Mouse (Mus musculus) large intestine, adult 2 months (tissue): ENCODE measurements around the gene Hs3st6. TPM values are rescaled to one million over a fixed set of nuclear protein-coding genes. Genes with fewer than 3 reads are reported as not detected.
"Not testable (repeated sequence)": the region's sequence is repeated elsewhere in the genome, so short reads cannot be mapped to it uniquely, and the experiment has no call there.

Experiments
- DNase-seq: peaks from one replicate; pipeline ENCODE4 v3.0.0-alpha.2; 2012; ENCODE audit warnings: low read depth, low spot score
- WGBS: fragments of 180-500 bp; shearing (Covaris S2); methylation state at CpG from one replicate; pipeline ENCODE4 v1.1.7; 2018; 5-methylcytosine and 5-hydroxymethylcytosine counted together
- polyA plus RNA-seq: library from polyadenylated mRNA; depleted of rRNA; stranded (reverse); fragments of >200 nt; gene quantifications from 2 replicates; pipeline ENCODE4 v1.2.3, GENCODE M21; 2012; rRNA removed

Hs3st6 gene
- 0.98 and 1.7 TPM in 2 replicates for polyA plus RNA-seq

DNA sequence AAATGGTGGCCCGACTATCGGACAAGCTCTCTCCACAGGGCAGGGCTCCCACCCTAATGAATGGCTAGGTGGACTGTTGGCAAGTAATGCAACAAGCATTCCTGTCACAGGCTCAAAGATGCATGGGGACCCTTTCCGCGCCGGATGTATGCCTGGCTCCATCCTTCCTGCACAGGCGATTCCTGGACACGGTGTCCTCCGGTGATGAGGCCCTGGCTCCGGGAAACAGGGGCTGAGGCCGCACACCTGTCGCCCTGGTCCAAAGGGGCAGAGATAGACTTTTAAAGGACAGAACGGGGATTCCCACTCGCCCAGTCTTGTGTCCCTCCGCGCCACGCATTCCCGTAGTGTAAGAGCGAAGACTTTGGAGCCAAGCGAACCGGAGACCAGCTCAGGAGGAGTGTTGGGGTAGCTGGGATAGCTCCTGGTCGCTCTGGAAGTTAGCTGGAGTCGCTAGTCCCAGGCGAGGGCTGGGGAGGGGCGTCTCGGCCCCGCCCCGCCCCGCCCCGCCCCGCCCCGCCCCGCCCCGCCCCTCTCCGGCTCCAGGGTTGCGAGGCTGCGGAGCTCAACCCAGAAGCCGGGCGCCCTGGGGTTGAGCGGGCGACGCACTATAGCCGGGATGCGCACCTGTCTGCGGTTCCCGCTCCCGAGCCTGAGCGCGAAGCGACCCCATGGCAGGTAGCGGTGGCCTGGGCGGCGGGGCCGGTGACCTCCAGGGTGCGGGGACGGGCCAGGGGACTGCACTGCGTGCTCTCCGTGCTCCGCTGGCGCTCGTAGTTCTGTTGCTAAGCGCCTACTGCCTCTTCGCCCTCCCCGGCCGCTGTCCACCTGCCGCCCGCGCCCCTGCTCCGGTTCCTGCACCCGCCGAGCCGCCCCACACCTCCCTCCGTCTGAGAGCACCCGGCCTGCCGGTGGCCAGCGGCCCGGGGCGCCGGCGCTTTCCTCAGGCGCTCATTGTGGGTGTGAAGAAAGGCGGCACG lies at the start of gene Hs3st6:
Gene Hs3st6 (plus strand): TSS at position 574 of the 980 bp plus-strand sequence.
- 1% methylated on average over 80 of the region's 82 CpGs for WGBS
- DNase-seq = no peak

GRCm38 (mm10) chr17:24705821-24706220 lies 47.0 kb upstream of the Hs3st6 start:
- no peak for DNase-seq
- 95% methylated on average over 3 of the region's 3 CpGs for WGBS

GRCm38 (mm10) chr17:24706982-24707800 lies 45.6 kb upstream of the Hs3st6 start, which contains the start of gene Tbl3:
Gene Tbl3, minus strand, starts transcription at chr17:24707660.
- WGBS = under 1% methylated on average over 32 of the region's 32 CpGs
- no peak for DNase-seq

DNA sequence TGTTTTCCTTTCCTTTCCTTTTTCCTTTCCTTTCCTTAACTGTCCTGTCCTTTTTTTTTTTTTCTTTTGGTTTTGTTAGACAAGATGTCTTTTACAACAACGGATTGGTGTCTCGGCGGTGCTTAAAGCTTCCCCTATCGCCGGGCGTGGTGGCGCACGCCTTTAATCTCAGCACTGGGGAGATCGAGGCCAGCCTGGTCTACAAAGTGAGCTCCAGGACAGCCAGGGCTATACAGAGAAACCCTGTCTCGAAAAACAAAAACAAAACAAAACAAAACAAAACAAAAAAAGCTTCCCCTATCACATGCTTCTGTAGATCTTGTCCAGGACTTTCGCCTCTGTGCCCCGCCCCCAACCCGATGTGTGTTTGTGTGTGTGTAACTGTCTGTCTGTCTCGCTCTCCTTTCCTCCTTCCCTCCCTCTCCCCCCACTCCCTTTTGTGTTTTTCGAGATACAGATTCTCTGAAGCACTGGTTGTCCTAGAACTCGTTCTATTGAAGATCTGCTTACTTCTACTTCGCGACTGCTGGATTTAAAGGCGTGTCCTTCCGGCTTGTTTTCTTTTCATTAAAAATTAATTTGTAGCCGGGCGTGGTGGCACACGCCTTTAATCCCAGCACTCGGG lies 44.9 kb upstream of the Hs3st6 start:
- no peak for DNase-seq
- under 1% methylated on average over 24 of the region's 24 CpGs for WGBS

GRCm38 (mm10) chr17:24708646-24709045 lies 44.1 kb upstream of the Hs3st6 start:
- 18% methylated on average over 2 of the region's 2 CpGs for WGBS
- DNase-seq = no peak

DNA sequence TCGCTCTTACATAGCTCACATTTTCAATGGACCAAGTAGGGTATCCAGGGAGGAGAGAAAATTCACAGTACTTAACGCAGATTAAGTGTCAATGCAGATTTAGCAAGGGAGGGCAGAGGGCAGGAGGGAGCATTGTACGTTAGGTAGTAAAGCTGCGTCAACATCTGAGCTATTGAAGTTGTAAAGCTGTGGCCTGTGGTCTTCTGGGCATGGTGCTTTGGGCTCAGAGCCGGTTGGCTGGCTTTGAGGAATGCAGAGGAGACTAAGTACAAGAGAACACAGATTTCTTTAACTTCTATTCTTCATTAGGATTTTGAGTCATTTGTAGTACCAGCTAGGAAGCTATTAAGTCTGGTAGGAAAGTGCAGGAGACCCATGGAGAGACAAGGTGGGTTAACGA lies 37.2 kb upstream of the Hs3st6 start:
- 68% methylated on average over 6 of the region's 6 CpGs for WGBS
- DNase-seq = no peak

- DNase-seq = no peak
- 94% methylated on average over 15 of the region's 15 CpGs for WGBS
Measured at GRCm38 (mm10) chr17:24716166-24716682, 36.6 kb upstream of the Hs3st6 start.

DNA sequence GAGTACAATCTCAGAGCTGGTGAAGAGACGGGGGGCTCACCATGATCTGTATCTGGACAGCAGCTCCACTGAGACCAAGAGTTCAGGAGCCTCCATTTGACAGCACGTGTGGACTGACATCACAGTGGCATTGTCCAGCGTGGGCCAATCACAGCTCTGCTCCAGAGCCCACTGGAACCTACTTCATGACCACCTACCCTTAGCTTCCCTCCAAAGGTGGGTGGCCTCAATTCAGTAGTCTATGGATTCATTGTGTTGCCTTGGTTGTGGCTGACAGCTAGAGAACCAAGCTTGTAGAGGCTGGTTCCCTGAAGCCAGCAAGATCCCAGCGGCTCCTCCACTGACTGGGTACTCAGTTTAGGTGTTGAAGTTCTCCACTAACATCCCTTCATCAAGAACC lies 34.8 kb upstream of the Hs3st6 start, which contains the start of the genes Rnf151 and Rps2:
Gene Rnf151 (minus strand): TSS at position 121 of the 400 bp plus-strand sequence.
Gene Rps2 (plus strand): TSS at position 174 of the 400 bp plus-strand sequence.
- WGBS = 89% methylated on average over 4 of the region's 4 CpGs
- DNase-seq = no peak

GRCm38 (mm10) chr17:24718938-24719337 lies 33.9 kb upstream of the Hs3st6 start:
- WGBS = 40% methylated on average over 5 of the region's 5 CpGs
- not testable (repeated sequence) for DNase-seq

DNA sequence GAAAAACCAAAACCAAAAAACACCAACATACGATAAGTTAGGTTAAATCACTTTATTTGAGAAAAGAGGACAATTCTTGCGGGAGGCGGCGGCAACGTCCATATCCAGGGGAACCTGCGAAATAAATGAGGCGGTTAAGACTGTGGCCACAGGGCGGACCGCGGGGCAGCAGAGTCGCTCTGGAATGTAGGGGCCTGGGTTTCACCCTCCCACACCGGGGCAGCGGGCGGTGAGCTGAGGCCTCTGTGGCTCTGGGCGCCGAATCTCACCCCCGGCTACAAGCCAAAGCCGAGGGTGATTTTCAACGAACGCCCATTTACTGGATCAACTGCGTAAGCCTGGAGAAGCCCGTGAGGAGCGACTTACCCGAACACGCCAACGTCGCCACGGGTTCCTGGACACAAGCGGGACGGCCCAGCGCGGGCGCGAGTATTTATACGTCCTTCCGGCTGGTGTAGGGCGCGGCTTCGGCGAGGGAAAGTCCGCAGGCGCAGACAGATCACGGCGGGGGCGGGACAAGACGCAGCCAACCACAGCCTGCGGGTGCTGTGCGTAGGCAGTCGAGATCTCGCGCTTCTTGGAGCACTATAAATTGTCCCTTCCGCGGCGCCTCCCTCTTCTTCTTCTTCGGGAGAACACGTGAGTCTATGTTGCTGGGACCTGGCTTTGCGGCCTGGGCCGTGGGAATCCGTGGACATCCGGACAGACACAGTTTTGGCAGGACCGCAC lies 33.1 kb upstream of the Hs3st6 start:
- peak; percentile 79 for DNase-seq
- WGBS = under 1% methylated on average over 61 of the region's 61 CpGs

- DNase-seq = not testable (repeated sequence)
- WGBS = under 1% methylated on average over 11 of the region's 11 CpGs
Measured at GRCm38 (mm10) chr17:24720616-24721015, 32.2 kb upstream of the Hs3st6 start.

DNA sequence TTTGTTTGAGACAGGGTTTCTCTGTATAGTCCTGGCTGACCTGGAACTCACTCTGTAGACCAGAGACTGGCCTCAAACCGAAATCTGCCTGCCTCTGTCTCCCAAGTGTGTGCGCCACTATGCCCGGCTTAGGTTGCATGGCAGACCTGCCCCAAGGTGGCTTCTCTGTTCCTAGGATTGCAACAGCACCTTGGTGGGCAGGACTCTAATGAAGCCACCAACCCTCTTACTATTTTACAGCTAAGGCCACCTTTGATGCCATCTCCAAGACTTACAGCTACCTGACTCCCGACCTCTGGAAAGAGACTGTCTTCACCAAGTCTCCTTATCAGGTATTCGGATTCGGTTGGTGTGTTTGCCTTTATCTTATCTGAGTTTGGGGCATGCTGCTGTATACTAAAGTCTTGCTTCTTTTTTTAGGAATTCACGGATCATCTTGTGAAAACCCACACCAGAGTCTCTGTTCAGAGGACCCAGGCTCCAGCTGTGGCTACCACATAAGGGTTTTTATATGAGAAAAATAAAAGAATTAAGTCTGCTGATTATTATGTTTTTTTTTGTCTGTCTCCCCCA lies 31.3 kb upstream of the Hs3st6 start:
- DNase-seq = not testable (repeated sequence)
- WGBS = 29% methylated on average over 7 of the region's 7 CpGs

DNA sequence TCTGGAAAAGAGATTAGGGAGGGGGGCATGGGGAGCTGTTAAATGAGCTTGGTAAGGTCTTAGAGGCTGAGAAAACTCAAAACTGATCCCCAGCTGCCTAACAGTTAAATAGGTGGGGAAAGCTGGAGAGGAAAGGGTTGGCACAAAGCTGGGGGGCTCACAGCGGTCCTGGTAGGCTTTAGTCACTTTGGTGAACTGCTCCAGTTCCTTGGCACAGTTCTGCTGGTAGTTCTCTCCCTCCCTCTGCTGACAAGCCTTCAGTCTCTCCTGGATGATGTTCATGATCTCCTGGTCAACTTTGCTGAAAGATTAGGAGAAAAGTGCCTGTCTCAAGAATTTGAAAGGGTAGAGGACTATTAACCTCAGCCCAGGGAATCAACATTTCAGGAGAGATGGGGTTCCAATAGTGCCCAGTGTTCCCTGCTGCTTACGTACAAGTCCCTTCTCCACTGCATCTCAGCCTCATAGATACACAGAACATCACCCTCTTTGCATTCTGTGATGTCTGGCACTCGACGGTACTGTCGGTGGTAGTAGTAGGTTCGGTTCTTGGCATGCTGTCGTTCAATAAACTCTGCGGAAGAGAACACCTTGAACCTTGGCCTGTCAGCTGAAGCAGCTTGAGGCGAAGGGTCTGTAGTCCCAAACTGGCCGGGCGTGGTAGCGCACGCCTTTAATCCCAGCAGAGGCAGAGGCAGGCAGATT lies 30.4 kb upstream of the Hs3st6 start:
- no peak for DNase-seq
- WGBS = 19% methylated on average over 13 of the region's 13 CpGs

DNA sequence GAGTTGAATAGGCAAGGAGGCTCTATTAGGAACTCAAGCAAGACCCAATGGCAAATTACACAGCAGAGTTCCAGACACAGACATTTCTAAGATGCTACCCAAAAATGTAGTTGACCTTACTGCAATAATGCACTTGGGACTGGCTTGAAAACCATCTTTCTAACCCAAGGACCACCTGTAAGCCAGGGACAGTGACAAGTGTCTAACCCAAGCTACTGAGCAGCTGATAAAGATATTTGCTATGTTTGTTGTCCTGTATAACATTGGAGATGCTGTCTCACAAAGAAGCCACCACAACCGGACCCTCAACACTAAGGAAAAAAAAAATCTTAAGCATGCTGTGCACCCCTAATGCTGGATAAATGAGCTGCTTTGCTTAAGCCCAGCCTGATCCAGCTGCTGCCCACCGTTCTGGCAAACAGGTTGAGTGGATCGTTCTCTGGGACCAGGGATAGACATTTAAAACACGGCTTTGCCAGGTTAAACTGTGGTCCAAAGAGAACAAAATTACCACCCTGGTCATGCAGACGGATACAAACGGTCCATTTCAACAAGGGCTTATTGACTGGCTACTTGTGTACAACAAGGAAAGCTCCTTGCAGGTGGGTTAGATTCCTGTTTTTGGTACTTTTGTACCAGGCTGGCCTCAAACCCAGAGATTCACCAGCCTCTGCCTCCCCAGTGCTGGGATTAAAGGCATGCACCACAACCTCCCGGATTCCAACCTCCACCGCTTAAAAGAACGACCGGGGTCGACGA lies 29.5 kb upstream of the Hs3st6 start:
- WGBS = under 1% methylated on average over 12 of the region's 12 CpGs
- DNase-seq = no peak

- WGBS = 0% methylated on average over 15 of the region's 15 CpGs
- no peak for DNase-seq
Measured at GRCm38 (mm10) chr17:24723881-24724180, 29.0 kb upstream of the Hs3st6 start.

- under 1% methylated on average over 30 of the region's 30 CpGs for WGBS
- peak; percentile 75 for DNase-seq
Measured at GRCm38 (mm10) chr17:24724184-24724583, 28.6 kb upstream of the Hs3st6 start, which contains the start of gene Ndufb10. Gene Ndufb10, minus strand, starts transcription at chr17:24724478.
